Mouse (Mus musculus) heart, postnatal 10 days (tissue): ENCODE measurements around the gene Ralgapa1. TPM values are rescaled to one million over a fixed set of nuclear protein-coding genes. Genes with fewer than 3 reads are reported as not detected.
"Not testable (repeated sequence)": the region's sequence is repeated elsewhere in the genome, so short reads cannot be mapped to it uniquely, and the experiment has no call there.

Source experiments
- DNase-seq, 2 experiments: peaks; one replicate each; pipeline ENCODE4 v3.0.0; 2021
- intact Hi-C: fragments of 180-260 bp; cut with DNase I; formaldehyde crosslinking; loops from one replicate; pipeline ENCODE4 v1.15.1; 2025
- microRNA-seq, 2 experiments: library from miRNA; unstranded; fragments of <30 nt; microRNA quantifications; one replicate each; pipeline ENCODE4 v1.2.0; 2022
- total RNA-seq, 2 experiments: library from RNA; stranded (reverse); gene quantifications; 2 replicates each; pipeline ENCODE4 v1.2.3; 2021

Ralgapa1 gene
- total RNA-seq, 2 experiments from 2014 or later, result 56.1 to 64.5 TPM

DNA sequence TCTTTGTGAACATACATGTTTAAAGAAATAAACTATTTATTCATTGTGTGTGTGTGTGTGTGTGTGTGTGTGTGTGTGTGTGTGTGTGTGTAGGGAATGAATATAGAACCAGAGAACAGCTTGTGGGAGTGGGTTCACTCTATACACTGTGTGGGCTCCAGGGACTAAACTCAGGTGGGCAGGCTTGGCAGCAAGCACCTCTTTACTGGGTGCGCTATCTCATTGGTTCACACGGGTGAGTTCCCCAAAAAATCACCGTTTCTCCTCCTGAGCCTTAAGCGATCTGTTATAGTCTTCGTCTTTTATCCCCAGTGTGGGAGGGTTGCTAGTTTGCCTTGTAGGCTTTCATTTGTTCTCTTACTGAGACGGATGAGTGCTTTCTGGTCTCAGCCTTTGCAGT, 263.1 kb downstream of the Ralgapa1 start:
- intact Hi-C loops, result no loop called here
- no peak for DNase-seq

- DNase-seq, intact Hi-C loops: not testable (repeated sequence)
Observed at GRCm38 (mm10) chr12:55554901-55555300, 266.1 kb downstream of the Ralgapa1 start.

Small RNA genes lying within 50 kb of the gene (microRNA-seq; reads per million reads assigned to microRNA genes)
- gene Gm23394, result 0.24 to 2.4 reads per million in 2 experiments

Other genes with a start within 250 kb of the Ralgapa1 start
- not detected for gene Insm2, start 221.7 kb downstream of the Ralgapa1 start, total RNA-seq
- gene Brms1l, start 15.2 kb upstream of the Ralgapa1 start, total RNA-seq, result 10 to 100 TPM; 27.4 to 28.4 TPM